ENCODE assay signal across 10 mouse cellular contexts in the genomic region with DNA sequence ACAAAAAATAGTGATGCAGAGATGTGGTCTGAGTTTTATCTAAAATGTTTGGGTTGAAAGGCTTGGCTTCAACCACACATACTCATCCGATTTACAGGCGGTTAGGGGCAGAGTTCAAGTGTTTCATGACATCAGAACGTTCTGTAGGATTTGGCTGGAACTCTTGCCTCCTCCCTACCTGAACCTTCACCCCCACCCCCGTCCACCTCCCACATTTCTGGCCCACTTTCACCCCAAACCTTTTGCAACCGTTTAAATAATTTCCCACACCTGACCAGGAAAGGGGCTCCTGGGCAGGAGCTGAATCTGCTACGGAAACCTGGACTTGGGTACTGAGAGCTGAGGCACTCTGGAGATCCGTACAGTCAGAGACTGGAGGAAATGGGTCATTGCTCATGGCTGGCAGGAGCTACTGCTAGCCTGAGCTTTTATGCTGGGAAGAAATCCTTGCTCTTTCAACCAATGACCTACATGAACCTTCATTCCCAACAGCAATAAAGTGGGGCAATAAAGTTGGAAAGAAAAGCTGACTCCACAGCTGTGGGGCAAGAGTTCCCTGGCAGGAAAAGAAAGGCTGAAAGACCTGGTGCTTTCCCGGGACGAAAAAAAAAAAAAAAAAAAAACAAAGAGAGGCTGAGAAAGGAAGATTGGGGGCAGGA. TPM values are rescaled to one million over a fixed set of nuclear protein-coding genes. Genes with fewer than 3 reads are reported as not detected.
DNase-seq lines count a peak whose midpoint lies in the region; ATAC-seq and TF ChIP-seq lines count a peak whose summit lies in the region.
"Had no signal": no experiment of that assay in that cellular context is flagged by ENCODE, and none has a peak within 500 bp of the region (broad histone marks: within the 10 kb centered on the region; RNA-seq: fewer than 3 reads in every experiment).

No protein-coding gene starts in this region.

- no peak overlapping the region for H3K9ac ChIP-seq in limb, embryonic 15.5 days
- H3K9ac ChIP-seq: forebrain, embryonic 15.5 days; liver, embryonic 13.5 days had no signal

- no peak for ATAC-seq in limb, embryonic 15.5 days (ENCODE audit: insufficient number of reproducible peaks, low FRiP score, low TSS enrichment, low read depth)
- ATAC-seq in erythroid progenitor cell, adult 5-6 weeks (replicated peaks; ENCODE audit: low FRiP score, poor library complexity, severe bottlenecking): no peak

- no peak overlapping the region for H3K27ac ChIP-seq in kidney, adult 2 months (ENCODE audit: insufficient read depth, low read depth, low read length)
- 0 out of 2 replicates have a peak overlapping the region, but pooled peaks have one; percentile 8 for H3K27ac ChIP-seq in limb, embryonic 15.5 days
- H3K27ac ChIP-seq: forebrain, embryonic 15.5 days; liver, embryonic 13.5 days had no signal

- H3K4me3 ChIP-seq in kidney, adult 2 months (ENCODE audit: insufficient read depth, low read depth, low read length): no peak overlapping the region
- no peak overlapping the region for H3K4me3 ChIP-seq in limb, embryonic 15.5 days
- H3K4me3 ChIP-seq: liver, embryonic 13.5 days had no signal

- no peak overlapping the region for H3K4me2 ChIP-seq in limb, embryonic 15.5 days

- no peak for TF ChIP-seq POLR2A in kidney, adult 2 months (IDR thresholded peaks at IDR 0.05; ENCODE audit: low read depth, low read length)

- intact Hi-C loops in left cerebral cortex, postnatal 10 days (cut with DNase I): loop anchor here (5.0 kb wide), 2 partner anchors 97 to 137 kb away; a partner anchor contains a TSS

- WGBS in kidney, adult 2 months: 15% methylated on average over 9 of the region's 9 CpGs
- WGBS in limb, embryonic 15.5 days: 33% methylated on average over 9 of the region's 9 CpGs

- H3K36me3 ChIP-seq in kidney, adult 2 months (ENCODE audit: control insufficient read depth, insufficient read depth, low read length): no peaks in the 10 kb centered on the region
- no peaks in the 10 kb centered on the region for H3K36me3 ChIP-seq in limb, embryonic 15.5 days
- H3K36me3 ChIP-seq: forebrain, embryonic 15.5 days; liver, embryonic 13.5 days had no signal

- no peaks in the 10 kb centered on the region for H3K27me3 ChIP-seq in kidney, adult 2 months (replicated peaks; ENCODE audit: control insufficient read depth, insufficient read depth, low read length)
- H3K27me3 ChIP-seq in limb, embryonic 15.5 days: no peaks in the 10 kb centered on the region
- H3K27me3 ChIP-seq: forebrain, embryonic 15.5 days; liver, embryonic 13.5 days had no signal

- no peaks in the 10 kb centered on the region for H3K9me3 ChIP-seq in limb, embryonic 15.5 days
- H3K9me3 ChIP-seq: forebrain, embryonic 15.5 days; liver, embryonic 13.5 days had no signal

- peaks cover 9% of the 10 kb centered on the region; the same call in 1 of the 2 replicates for H3K4me1 ChIP-seq in kidney, adult 2 months (ENCODE audit: control insufficient read depth, insufficient read depth, low read length)
- H3K4me1 ChIP-seq in limb, embryonic 15.5 days: peaks cover 19% of the 10 kb centered on the region

- DNase-seq in heart, adult 11 months: peak; percentile 87
- DNase-seq in heart, adult 8-10 months (ENCODE audit: low spot score): no peak
- DNase-seq in adrenal gland, postnatal 14 days: peak; percentile 47
- peak; percentile 86 for DNase-seq in kidney, adult 2 months
- no peak for DNase-seq in urinary bladder, postnatal 36 days (ENCODE audit: low spot score in 2 of 2)
- DNase-seq in left cerebral cortex, postnatal 10 days (ENCODE audit: extremely low spot score in 1 of 2, low spot score in 2 of 2): no peak

- no peak for TF ChIP-seq CTCF in kidney, adult 2 months (conservative IDR thresholded peaks at IDR 0.05; ENCODE audit: insufficient read depth, insufficient read length, low read depth, low read length)

RNA-seq across cellular contexts. Expression of a gene that starts 28.9 kb away (rescaled TPM):
- total RNA-seq in heart, adult 8-10 months (2022): 10 to 100 TPM in 1 of 4 experiments, 1 to 10 TPM in 3; 8.8 to 11.3 (median 9.4) TPM
- 17.4 and 19.0 TPM in 2 replicates for total RNA-seq in adrenal gland, postnatal 14 days (2021)
- polyA plus RNA-seq in kidney, adult 2 months (2012; rRNA removed): 4.6 and 4.8 TPM in 2 replicates
- 14.2 and 19.0 TPM in 2 replicates for polyA plus RNA-seq in limb, embryonic 15.5 days (2015; fragmentation: Nextera tagmentation; extraction: Ambion mirVana)
- 10 to 100 TPM; 25.8 to 26.8 TPM for total RNA-seq in left cerebral cortex, postnatal 10 days (2021)
- total RNA-seq in erythroid progenitor cell, adult 5-6 weeks (2015; ENCODE audit: low replicate concordance): 12.2 and 14.8 TPM in 2 replicates
- total RNA-seq in erythroid progenitor cell, adult 5-6 weeks (2017; ENCODE audit: low replicate concordance): 23.6 and 42.6 TPM in 2 replicates

Comparison
In these comparisons a context has a peak if more than half of its experiments do, and no peak if none do; other contexts are left out.
1. DNase-seq: peak in heart, adult 11 months (single experiment), adrenal gland, postnatal 14 days (single experiment) and kidney, adult 2 months (single experiment); none in heart, adult 8-10 months (single experiment), urinary bladder, postnatal 36 days (0 of 2) and left cerebral cortex, postnatal 10 days (0 of 2).